Mouse (Mus musculus): ENCODE data around the gene Cdc40. TPM values are rescaled to one million over a fixed set of nuclear protein-coding genes. Genes with fewer than 3 reads are reported as not detected.

Gene Cdc40
- polyA plus RNA-seq (2021; fragmentation: Nextera tagmentation) = 16.4 and 22.4 TPM in 2 replicates
- long read RNA-seq, experiment 1, transcript Cdc40-201 (15 exons, 3,534 nt) = major isoform, 83 of 106 reads
- long read RNA-seq, experiment 1, partial matches to known transcripts = 13 of 106 reads
- long read RNA-seq, experiment 1, other reads (novel, unspliced or antisense) = 8 of 106 reads
- long read RNA-seq, experiment 2, transcript Cdc40-201 (15 exons, 3,534 nt) = major isoform, 14 of 42 reads
- long read RNA-seq, experiment 2, partial matches to known transcripts = 17 of 42 reads
- long read RNA-seq, experiment 2, other reads (novel, unspliced or antisense) = 11 of 42 reads

GRCm38 (mm10) chr10:40882831-40883643 is at the start of gene Cdc40, which contains the start of gene Wasf1:
Cdc40 (minus strand) TSS chr10:40883311.
Wasf1 (plus strand) TSS chr10:40883475.

Other genes with a start within 250 kb of the Cdc40 start
- 1.6 and 2.4 TPM in 2 replicates for gene Mettl24, start 200.0 kb downstream of the Cdc40 start, polyA plus RNA-seq (2021; fragmentation: Nextera tagmentation)
- 54.0 and 153 TPM in 2 replicates for gene Wasf1, start 164 bp upstream of the Cdc40 start, polyA plus RNA-seq (2021; fragmentation: Nextera tagmentation)
- 13.8 and 19.0 TPM in 2 replicates for gene Gpr6, start 189.0 kb upstream of the Cdc40 start, polyA plus RNA-seq (2021; fragmentation: Nextera tagmentation)

All from left cerebral cortex, adult 6 months (tissue).